Mouse (Mus musculus) adrenal gland, postnatal 10 days (tissue): Measurements from ENCODE around the gene Hspe1. TPM values are rescaled to one million over a fixed set of nuclear protein-coding genes. Genes with fewer than 3 reads are reported as not detected.
"Not testable (repeated sequence)": the region's sequence is repeated elsewhere in the genome, so short reads cannot be mapped to it uniquely, and the experiment has no call there.

Experiments
- DNase-seq: peaks from one replicate; pipeline ENCODE4 v3.0.0; 2021; ENCODE audit warnings: mixed read lengths
- total RNA-seq, 2 experiments: library from RNA; stranded (reverse); gene quantifications; 2 replicates each; pipeline ENCODE4 v1.2.3; 2021

The Hspe1 gene
- total RNA-seq, 2 experiments from 2014 or later = 366 to 527 TPM

GRCm38 (mm10) chr1:55085781-55086366, 2.1 kb upstream of the Hspe1 start:
- DNase-seq = no peak

- peak; percentile 47 for DNase-seq
Measured at GRCm38 (mm10) chr1:55086868-55087400, 998 bp upstream of the Hspe1 start.

GRCm38 (mm10) chr1:55087401-55087904, 479 bp upstream of the Hspe1 start:
- DNase-seq = no peak

GRCm38 (mm10) chr1:55088611-55089497, 922 bp downstream of the Hspe1 start:
- no peak for DNase-seq

- no peak for DNase-seq
Measured at GRCm38 (mm10) chr1:55089498-55090064, 1.6 kb downstream of the Hspe1 start.

GRCm38 (mm10) chr1:55092056-55092455, 4.1 kb downstream of the Hspe1 start:
- DNase-seq = peak; percentile 78

GRCm38 (mm10) chr1:55092469-55092868, 4.5 kb downstream of the Hspe1 start:
- DNase-seq = no peak

- no peak for DNase-seq
Measured at GRCm38 (mm10) chr1:55106919-55107585, 19.1 kb downstream of the Hspe1 start.

- DNase-seq = no peak
Measured at GRCm38 (mm10) chr1:55107644-55108043, 19.7 kb downstream of the Hspe1 start.

GRCm38 (mm10) chr1:55108473-55108872, 20.5 kb downstream of the Hspe1 start:
- DNase-seq = no peak

- no peak for DNase-seq
Measured at GRCm38 (mm10) chr1:55109066-55109766, 21.3 kb downstream of the Hspe1 start.

- no peak for DNase-seq
Measured at GRCm38 (mm10) chr1:55123046-55123445, 35.1 kb downstream of the Hspe1 start.

GRCm38 (mm10) chr1:55123561-55123960, 35.6 kb downstream of the Hspe1 start:
- DNase-seq = peak; percentile 41

- not testable (repeated sequence) for DNase-seq
Measured at GRCm38 (mm10) chr1:55124136-55124535, 36.2 kb downstream of the Hspe1 start.

GRCm38 (mm10) chr1:55129716-55130115, 41.8 kb downstream of the Hspe1 start:
- no peak for DNase-seq

- no peak for DNase-seq
Measured at GRCm38 (mm10) chr1:55130190-55130916, 42.4 kb downstream of the Hspe1 start.

- peak; percentile 98 for DNase-seq
Measured at GRCm38 (mm10) chr1:55130943-55131401, 43.0 kb downstream of the Hspe1 start, which contains the start of gene Mob4. Mob4 (plus strand) TSS chr1:55131231.

- DNase-seq = peak; percentile 66
Measured at GRCm38 (mm10) chr1:55131424-55132014, 43.6 kb downstream of the Hspe1 start.

- no peak for DNase-seq
Measured at GRCm38 (mm10) chr1:55132308-55132707, 44.4 kb downstream of the Hspe1 start.

GRCm38 (mm10) chr1:55133173-55133572, 45.2 kb downstream of the Hspe1 start:
- no peak for DNase-seq
